Mouse (Mus musculus) stomach, adult 2 months (tissue): ENCODE measurements around the gene Nup133. TPM values are rescaled to one million over a fixed set of nuclear protein-coding genes. Genes with fewer than 3 reads are reported as not detected.

Experiments used
- polyA plus RNA-seq: library from polyadenylated mRNA; depleted of rRNA; stranded (reverse); fragments of >200 nt; gene quantifications from 2 replicates; pipeline ENCODE4 v1.2.3, GENCODE M21; 2012; rRNA removed

Gene Nup133
- polyA plus RNA-seq = 0.94 and 1.4 TPM in 2 replicates

DNA sequence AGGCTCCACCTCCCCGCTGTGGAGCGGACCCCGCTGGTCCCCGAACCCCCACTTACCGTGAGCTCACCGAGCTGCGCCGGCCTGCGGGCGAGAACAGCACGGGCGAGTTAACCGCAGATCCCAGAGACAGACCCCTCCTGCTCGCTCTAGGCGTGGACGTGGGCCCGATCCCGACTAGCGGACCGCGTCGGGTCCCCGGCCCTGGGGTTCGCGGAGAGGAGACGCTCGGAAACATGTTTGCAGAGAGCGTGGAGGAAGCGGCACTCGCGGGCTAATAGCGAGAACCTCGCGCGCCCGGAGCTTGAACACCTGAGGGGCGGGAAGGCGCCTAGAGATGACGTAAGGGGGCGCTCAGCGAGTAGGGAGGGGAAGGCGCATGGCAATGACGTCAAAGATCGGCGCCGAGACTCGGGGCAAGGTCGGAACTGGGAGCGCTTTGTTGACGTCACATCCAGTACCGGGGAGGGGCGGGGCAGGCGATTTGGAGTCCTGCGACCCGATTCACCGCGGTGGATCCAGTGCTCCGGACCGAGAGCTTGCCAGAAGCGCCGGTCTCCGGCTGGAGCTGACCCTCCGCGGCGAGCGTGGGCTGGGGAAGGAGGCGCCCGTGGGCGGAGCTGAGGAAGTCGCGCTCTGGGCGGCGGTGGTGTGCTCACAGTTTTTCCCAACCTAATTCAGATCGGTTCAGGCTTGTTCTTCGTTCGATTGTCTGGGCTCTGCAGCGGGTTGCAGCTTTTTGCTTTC, at the start of gene Nup133:
TSS of gene Nup133 (minus strand) at position 324 of the 744 bp plus-strand sequence.

GRCm38 (mm10) chr8:123982826-123983400, 33.8 kb upstream of the Nup133 start, which contains the start of gene Abcb10:
TSS of gene Abcb10 (minus strand) at chr8:123983122.

GRCm38 (mm10) chr8:123894502-123895097, 54.5 kb downstream of the Nup133 start, which contains the start of gene Acta1:
TSS of gene Acta1 (minus strand) at chr8:123894751.

GRCm38 (mm10) chr8:123859648-123860259, 89.3 kb downstream of the Nup133 start, which contains the start of gene Ccsap:
TSS of gene Ccsap (minus strand) at chr8:123860209.

Other genes starting within 250 kb of the Nup133 start
- 7.9 and 8.6 TPM in 2 replicates for gene Rab4a, start 143.3 kb downstream of the Nup133 start, polyA plus RNA-seq
- 0.24 and 0.38 TPM in 2 replicates for gene Ccsap, start 89.1 kb downstream of the Nup133 start, polyA plus RNA-seq
- 611 and 655 TPM in 2 replicates for gene Acta1, start 54.5 kb downstream of the Nup133 start, polyA plus RNA-seq
- 9.5 and 11.2 TPM in 2 replicates for gene Abcb10, start 33.9 kb upstream of the Nup133 start, polyA plus RNA-seq
- gene Taf5l, start 72.1 kb upstream of the Nup133 start, polyA plus RNA-seq = 12.5 and 12.7 TPM in 2 replicates
- 1.0 and 1.6 TPM in 2 replicates for gene Urb2, start 72.2 kb upstream of the Nup133 start, polyA plus RNA-seq